Mouse (Mus musculus): ENCODE measurements around the gene Olfr303.
"Not testable (repeated sequence)": the region's sequence is repeated elsewhere in the genome, so short reads cannot be mapped to it uniquely, and the experiment has no call there.

Gene Olfr303

DNA sequence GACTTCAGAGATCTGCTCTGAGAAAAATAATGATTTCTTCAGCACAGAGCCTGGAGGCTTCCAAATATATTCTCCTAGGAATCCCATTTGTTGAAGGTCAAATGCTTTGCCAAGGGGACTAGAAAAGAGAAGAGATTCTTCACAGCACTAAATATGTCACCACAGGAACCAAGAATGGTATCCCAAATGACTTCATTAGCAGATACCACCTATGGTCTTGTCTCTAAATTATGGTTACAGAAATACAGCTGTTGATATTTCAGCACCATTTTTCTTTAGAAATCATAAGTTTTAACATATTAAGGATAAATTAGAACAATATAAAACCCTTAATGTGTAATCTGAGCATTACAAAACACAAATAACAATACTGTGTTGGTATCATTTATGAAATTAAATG is at the start of gene Olfr303:
Olfr303 (minus strand) TSS at position 101 of the 400 bp plus-strand sequence.
- no peak for DNase-seq (ENCODE audit: low read depth, low spot score)

DNA sequence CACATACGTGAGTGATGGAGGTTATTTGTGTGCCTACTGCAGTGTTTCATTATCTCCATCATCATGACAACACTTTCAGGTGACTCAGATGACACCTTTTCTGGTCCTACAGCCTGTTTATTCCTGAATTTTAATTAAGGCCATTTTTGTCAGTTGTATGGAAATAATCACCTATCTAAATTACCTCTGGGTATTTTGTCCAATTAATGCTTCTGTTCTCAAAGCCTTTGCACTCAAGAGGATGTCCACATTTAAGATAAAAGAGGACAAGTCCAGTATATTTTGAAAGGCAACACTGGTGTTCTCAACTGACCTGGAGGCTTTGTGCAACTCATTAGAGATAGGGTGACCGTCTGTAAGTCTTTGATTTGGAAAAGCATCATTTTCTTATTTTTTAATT is 6.0 kb upstream of the Olfr303 start, which contains the start of gene Olfr301:
Olfr301 (plus strand) TSS at position 301 of the 400 bp plus-strand sequence.
- DNase-seq (ENCODE audit: low read depth, low spot score): no peak

DNA sequence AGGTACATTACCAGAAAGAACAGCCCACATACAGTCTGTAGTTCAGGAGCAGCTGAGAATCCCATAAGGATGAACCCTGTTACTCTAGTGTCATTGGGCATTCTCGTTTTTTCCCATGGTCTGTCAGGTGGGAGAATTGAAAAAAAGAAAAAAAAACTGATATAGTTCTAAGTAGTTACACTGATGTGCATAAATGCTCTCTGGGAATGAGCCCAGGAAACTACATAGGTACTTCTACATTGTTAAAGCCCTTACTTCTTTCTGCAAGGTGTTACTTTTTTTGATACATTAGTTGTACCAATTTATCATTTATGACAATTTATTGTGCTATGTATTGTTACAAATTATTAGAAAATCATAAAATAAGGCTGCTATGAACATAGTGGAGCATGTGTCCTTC is 11.0 kb downstream of the Olfr303 start, which contains the start of gene Olfr304:
Olfr304 (minus strand) TSS at position 101 of the 400 bp plus-strand sequence.
- no peak for DNase-seq (ENCODE audit: low read depth, low spot score)

DNA sequence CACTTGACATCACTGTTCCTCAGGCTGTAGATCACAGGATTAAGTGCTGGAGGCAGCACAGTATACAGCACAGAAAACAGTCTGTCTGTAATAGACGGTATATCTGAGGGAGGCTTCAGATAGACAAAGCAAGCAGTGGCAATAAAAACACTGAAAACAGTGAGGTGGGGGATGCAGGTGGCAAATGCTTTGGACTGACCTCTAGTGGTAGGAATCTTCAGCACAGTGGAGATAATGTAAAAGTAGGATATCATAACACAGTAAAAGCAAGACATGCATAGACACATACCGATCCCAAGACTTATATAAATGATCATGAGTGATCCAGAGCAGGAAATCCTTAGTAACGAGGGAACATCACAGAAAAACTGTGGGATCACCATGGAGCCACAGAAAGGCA is 11.8 kb downstream of the Olfr303 start:
- no peak for DNase-seq (ENCODE audit: low read depth, low spot score)

DNA sequence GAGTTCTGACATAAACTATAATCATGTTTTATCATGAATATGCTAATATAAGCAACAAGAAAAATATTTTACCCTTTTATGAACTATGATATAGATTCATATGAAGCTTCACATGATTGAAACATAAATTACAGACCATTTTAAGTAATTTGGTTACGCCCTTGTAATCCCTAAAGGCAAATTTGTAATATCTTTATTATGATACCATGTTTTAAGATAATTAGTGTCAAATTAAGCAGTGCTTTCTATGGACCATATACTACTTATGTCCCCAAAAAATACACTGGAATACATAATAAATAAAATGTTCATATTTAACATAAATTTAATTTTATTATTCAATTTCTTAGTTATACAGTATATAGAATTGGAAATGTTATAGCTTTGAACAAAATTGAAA is 30.8 kb downstream of the Olfr303 start, which contains the start of gene Olfr305:
Olfr305 (minus strand) TSS at position 101 of the 400 bp plus-strand sequence.
- DNase-seq (ENCODE audit: low read depth, low spot score): no peak

DNA sequence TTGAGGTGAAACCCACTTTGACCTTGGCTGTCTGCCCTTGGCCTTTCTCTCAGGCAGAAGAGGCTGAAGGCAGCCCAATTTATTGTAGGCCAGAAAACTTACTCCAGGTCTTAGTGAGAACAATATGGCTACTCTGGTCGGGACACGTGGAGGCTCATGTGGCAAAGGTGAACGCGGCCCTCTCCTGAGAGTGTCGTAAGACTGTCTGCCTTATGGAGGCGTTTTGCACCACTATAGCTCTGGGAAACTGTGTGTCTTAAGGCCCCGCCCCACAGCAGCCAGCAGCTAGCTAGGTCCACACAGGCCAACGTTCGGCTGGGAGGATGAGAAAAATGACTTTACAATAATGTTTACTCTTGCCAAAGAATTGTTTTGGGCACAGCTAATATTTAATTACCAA is 51.3 kb downstream of the Olfr303 start:
- DNase-seq (ENCODE audit: low read depth, low spot score): not testable (repeated sequence)

DNA sequence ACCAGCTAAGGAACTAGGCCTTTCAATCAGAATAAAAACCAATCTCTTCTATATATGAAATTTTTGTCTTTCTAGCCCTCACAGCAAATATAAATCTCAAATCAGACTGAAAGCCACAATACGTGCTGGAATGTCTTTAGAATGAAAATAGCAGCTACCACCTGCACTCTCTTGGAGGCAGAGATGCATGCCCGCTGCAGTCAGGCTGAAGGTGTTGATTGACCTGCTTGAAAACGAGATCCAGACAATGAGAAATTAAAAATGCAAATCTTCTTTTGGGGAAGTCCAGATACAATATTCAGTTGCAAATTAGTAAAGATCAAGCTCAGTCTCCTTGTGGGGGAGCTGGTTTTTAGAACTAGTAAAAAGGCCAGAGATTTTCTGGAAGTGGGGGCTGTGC is 53.3 kb downstream of the Olfr303 start:
- DNase-seq (ENCODE audit: low read depth, low spot score): no peak

DNA sequence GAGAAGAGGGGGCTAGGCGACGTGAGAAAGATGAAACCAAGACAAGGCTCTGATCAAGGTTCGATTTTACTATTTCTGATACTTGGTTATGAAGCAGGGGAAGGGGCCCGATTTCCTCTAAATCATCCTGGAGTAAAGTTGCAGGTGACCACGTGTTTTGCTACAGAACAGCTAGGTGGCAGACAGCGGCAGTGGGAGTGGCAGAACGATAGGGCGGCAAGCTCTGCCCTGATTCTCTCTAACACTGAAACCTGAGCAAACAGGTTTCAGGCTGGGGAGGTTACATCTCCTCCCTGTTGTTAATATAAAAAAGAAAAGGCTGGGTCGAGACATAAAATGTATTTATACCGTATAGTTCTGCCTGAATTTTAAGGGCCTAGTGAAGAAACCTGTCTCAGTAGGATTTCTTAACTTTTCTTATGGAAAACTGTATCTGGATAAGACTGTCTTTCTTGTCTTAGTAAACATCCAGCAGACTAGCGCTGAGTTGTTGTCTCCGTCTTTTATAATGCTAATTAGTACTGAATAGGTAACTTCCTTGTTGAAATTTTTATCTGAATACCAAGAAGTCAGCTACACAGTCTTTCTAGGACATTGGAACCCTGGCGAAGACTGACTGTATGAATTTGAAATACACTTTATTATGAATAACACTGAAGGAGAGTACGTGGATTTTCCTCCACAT is 54.6 kb downstream of the Olfr303 start:
- no peak for DNase-seq (ENCODE audit: low read depth, low spot score)

Measured in skeletal muscle tissue, adult 2 months (tissue).